Mouse (Mus musculus) urinary bladder, postnatal 25 days (tissue): ENCODE measurements around the gene Ccdc88a.
"Not testable (repeated sequence)": the region's sequence is repeated elsewhere in the genome, so short reads cannot be mapped to it uniquely, and the experiment has no call there.

Source experiments
- DNase-seq: peaks from one replicate; pipeline ENCODE4 v3.0.0; 2022; ENCODE audit warnings: low spot score

The Ccdc88a gene

DNA sequence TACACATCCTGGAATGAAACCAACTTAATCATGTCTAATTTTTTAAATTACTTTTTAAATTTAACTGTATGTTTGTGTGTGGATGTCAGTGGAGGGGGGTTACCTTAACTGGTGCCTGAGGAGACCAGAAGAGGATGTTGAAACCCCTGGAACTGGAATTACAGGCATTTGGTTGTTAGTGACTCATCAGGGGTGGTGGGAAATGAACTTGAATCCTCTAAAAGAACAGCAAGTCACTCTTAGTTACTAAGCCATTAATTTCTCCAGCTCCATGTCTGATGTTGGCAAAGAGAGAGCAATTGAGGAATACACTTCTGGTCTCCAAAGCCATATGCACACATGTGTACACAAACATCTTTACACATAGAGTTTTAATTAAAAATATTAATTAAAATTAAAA, 101.2 kb downstream of the Ccdc88a start:
- no peak for DNase-seq

DNA sequence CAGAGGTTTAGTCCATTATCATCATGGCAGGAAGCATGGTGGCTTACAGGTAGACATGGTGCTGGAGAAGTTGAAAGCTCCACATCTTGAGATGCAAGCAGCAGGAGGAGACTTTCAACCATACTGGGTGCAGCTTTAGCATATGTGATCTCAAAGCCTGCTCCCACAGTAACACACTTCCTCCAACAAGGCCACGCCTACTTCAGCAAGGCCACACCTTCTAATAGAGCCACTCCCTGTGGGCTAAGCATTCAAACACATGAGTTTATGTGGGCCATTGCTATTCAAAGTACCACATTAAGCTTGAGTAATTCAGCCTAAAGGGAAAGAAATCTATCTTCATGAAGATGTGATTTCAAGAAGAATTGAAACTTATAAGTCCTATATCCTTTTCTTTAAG, 119.7 kb downstream of the Ccdc88a start:
- no peak for DNase-seq

- no peak for DNase-seq
Measured at GRCm38 (mm10) chr11:29496962-29497361, 123.5 kb downstream of the Ccdc88a start.

DNA sequence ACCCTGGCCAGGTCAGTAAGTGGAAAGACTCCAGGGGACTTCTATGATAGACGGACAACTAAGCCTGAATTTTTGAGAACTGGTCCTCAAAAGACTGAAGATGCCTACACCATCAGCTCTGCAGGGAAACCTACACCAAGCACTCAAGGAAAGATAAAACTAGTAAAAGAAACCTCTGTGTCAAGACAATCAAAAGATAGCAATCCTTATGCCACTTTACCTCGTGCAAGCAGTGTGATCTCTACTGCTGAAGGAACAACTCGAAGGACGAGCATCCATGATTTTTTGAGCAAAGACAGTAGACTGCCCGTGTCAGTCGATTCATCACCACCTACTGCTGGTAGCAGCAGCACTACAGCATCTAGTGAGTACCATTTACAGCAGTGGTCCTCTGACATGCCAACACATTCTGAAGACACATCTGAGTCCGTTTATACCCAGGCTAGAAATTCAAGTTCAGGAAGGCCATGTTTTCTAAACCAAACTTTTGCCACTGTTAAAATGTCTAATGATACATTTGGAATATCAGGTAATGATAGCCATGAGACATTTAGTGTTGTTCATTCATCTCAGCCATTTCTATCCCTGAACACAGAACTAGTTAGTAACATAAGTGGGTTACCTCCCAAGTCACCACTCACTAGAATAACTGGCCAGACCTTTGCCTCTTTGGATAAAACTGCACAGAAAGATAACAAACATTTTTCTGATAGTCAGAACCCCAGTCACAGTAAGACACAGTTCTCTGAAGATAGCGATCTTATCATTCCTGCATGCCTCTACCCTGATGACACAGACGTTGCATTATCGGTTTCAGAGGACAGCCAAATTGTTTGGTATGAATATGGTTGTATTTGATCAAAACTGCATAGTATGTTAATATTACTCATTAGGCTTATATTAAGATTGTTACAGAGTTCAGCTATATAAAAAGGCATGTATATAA, 130.8 kb downstream of the Ccdc88a start:
- DNase-seq = no peak

- DNase-seq = no peak
Measured at GRCm38 (mm10) chr11:29504899-29505625, 131.6 kb downstream of the Ccdc88a start.

GRCm38 (mm10) chr11:29509421-29509820, 136.0 kb downstream of the Ccdc88a start:
- no peak for DNase-seq

DNA sequence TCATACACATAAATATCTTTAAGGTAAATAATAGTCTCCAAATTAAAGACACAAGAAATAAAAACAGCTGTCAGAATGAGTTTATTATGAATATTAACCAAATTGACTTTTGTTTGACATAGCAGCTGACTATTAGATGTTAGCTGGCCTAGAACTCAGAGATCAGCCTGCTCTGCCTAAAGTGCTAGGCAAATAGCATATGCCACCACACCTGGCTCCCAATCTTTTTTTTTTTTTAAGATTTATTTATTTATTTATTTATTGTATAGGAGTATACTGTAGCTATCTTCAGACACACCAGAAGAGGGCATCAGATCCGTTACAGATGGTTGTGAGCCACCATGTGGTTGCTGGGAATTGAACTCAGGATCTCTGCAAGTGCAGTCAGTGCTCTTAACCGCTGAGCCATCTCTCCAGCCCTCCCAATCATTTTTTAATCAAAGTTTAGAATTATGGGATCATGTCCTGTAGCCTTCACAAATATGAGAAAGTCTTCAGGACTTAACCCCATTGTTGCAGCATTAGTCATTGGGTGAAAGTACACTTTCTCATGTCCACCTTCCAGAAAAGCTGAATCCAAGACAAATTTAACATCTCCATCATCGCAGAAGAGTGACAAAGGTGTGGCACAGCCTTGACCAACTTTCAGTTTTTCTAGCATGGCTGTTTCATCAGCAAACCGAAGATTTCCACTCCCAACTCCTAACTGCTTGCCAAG, 139.5 kb downstream of the Ccdc88a start:
- DNase-seq = no peak

GRCm38 (mm10) chr11:29514325-29514681, 140.8 kb downstream of the Ccdc88a start:
- no peak for DNase-seq

DNA sequence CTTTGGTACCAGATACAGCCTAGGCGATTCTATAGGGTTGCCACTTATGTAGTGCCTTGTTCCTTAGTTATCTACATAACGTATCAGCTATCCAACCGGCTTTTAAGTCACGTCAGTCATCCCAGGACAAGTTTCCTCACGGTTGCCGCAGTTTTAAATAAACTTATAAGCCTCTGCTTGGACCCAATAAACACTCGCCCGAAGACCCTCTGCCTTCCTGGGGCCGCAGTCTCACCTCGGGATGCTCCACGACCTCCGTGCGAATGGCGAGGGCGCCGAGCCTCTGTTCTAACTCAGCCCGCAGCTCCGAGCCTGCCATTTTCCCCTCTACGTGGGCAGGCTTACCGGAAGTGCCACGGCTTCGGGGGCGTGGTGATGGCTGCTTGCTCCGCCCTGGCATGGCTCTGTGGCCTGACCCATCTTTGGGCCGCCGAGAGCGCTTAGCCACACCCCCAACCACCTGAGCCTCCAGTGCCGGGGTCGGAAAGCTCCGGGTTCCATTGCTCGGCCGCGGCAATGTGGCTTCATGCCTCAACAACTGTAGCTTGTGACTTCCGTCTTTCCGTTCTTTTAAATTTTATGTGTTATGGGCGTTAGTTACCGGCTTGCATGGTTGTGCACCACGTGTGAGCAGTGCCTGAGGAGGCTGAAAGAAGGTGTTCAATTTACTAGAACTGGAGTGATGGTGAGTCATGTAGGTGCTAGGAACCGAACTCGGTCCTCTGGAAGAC, 141.4 kb downstream of the Ccdc88a start, which contains the start of gene Prorsd1:
Gene Prorsd1, minus strand, starts transcription at position 352 of the 731 bp plus-strand sequence.
- DNase-seq = peak; percentile 91

- peak; percentile 66 for DNase-seq
Measured at GRCm38 (mm10) chr11:29525988-29526794, 152.7 kb downstream of the Ccdc88a start, which contains the start of gene Mtif2. Gene Mtif2, plus strand, starts transcription at chr11:29526408.

GRCm38 (mm10) chr11:29538201-29538600, 164.7 kb downstream of the Ccdc88a start:
- DNase-seq = no peak

GRCm38 (mm10) chr11:29544225-29544945, 170.9 kb downstream of the Ccdc88a start:
- DNase-seq = no peak

GRCm38 (mm10) chr11:29545150-29545752, 171.8 kb downstream of the Ccdc88a start:
- DNase-seq = not testable (repeated sequence)

DNA sequence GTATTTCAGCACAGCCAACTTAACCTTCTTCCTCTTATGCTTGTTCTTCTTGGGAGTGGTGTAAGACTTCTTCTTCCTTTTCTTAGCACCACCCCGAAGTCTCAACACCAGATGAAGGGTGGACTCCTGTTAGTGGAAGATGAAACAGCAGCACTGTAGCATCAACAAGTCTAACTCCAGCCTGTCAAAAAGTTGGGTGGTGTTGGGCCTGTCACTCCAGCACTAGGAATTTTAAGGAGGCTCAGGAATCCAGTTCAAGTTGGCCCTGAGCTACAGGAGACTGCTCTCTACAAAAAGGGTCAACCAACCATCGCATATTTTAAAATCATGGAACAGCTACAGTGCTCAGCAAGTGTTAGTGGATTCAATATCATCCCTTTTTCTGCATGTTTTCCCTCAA, 172.8 kb downstream of the Ccdc88a start:
- DNase-seq = not testable (repeated sequence)

DNA sequence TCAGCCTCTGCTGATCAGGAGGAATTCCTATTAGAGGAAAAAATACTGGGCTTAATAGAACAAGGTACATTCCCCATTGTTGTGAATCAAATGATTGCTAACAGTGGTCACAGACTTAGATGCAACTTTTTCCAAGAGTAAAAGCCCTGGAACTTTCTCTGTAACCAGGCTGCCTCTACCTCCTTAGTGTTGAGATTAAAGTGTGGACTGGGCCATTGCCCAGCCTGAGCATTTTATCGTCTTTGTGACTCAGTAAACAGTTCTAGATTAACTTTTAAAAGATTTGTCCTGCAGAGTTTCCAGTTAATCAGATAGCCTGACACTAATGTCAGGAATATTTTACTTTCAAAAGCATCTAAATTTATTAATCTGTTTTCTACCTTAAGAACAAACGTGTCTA, 173.3 kb downstream of the Ccdc88a start:
- no peak for DNase-seq

GRCm38 (mm10) chr11:29547249-29547751, 173.8 kb downstream of the Ccdc88a start:
- DNase-seq = no peak

GRCm38 (mm10) chr11:29547752-29548503, 174.5 kb downstream of the Ccdc88a start, which contains the start of the genes Clhc1 and Rps27a:
Gene Clhc1, plus strand, starts transcription at chr11:29547950.
Gene Rps27a, minus strand, starts transcription at chr11:29548109.
- peak; percentile 98 for DNase-seq
